Mouse (Mus musculus) testis, adult 2 months (tissue): ENCODE data around the gene Abracl. TPM values are rescaled to one million over a fixed set of nuclear protein-coding genes. Genes with fewer than 3 reads are reported as not detected.

ENCODE experiments used
- H3K27ac ChIP-seq: fragments of 200-500 bp; 2 replicates; pipeline ENCODE4 v1.5.1; 2012; ENCODE audit warnings: low read depth, low read length; ENCODE audit not compliant: control insufficient read depth, insufficient read depth
- H3K27me3 ChIP-seq: fragments of 200-500 bp; 2 replicates; pipeline ENCODE4 v1.6.1; 2012; ENCODE audit warnings: mild to moderate bottlenecking, low read length, moderate library complexity; ENCODE audit not compliant: control insufficient read depth, insufficient read depth
- H3K36me3 ChIP-seq: fragments of 200-500 bp; 2 replicates; pipeline ENCODE4 v1.6.1; 2012; ENCODE audit warnings: mild to moderate bottlenecking, low read length; ENCODE audit not compliant: control insufficient read depth, insufficient read depth
- H3K4me1 ChIP-seq: fragments of 200-500 bp; 2 replicates; pipeline ENCODE4 v1.6.1; 2012; ENCODE audit warnings: low read length; ENCODE audit not compliant: control insufficient read depth, insufficient read depth
- H3K4me3 ChIP-seq: fragments of 200-500 bp; 2 replicates; pipeline ENCODE4 v1.5.1; 2012; ENCODE audit warnings: low read depth, mild to moderate bottlenecking, low read length, moderate library complexity, mixed read lengths; ENCODE audit not compliant: control insufficient read depth
- CTCF ChIP-seq: fragments of 200-500 bp; IDR thresholded peaks from 2 replicates; pipeline ENCODE4 v1.5.1; 2012; ENCODE audit warnings: low read depth, mild to moderate bottlenecking, inconsistent platforms, low read length, moderate library complexity; ENCODE audit not compliant: control insufficient read depth, insufficient read depth, insufficient replicate concordance
- POLR2A ChIP-seq: fragments of 200-500 bp; IDR thresholded peaks from 2 replicates; pipeline ENCODE4 v1.6.1; 2012; ENCODE audit warnings: low read depth, mild to moderate bottlenecking, inconsistent platforms, low read length, moderate library complexity; ENCODE audit not compliant: control insufficient read depth
- polyA plus RNA-seq: library from polyadenylated mRNA; depleted of rRNA; stranded (reverse); fragments of >200 nt; gene quantifications from 2 replicates; pipeline ENCODE4 v1.2.3, GENCODE M21; 2012

Abracl gene
- polyA plus RNA-seq, 1 experiment = 6.9 TPM

GRCm38 (mm10) chr10:18055696-18056390, 32.8 kb upstream of the Abracl start, which contains the start of gene Reps1:
Reps1 (plus strand) TSS chr10:18055861.
- no peaks in the 10 kb centered on the region for H3K36me3 ChIP-seq
- peak within 1 kb of the TSS; percentile 76 for H3K27ac ChIP-seq
- no peaks in the 10 kb centered on the region for H3K27me3 ChIP-seq
- TF ChIP-seq CTCF = no peak
- no peak for TF ChIP-seq POLR2A
- peaks cover 2% of the 10 kb centered on the region; the same call in 1 of the 2 replicates for H3K4me1 ChIP-seq
- H3K4me3 ChIP-seq = peak within 1 kb of the TSS; percentile 87

- Histone ChIP-seq H3K27ac (peak overlapping the region; percentile 76; the same call in 1 of the 2 replicates), H3K4me1 (peaks cover 2% of the 10 kb centered on the region; the same call in 1 of the 2 replicates), H3K4me3 (peak overlapping the region; percentile 87), H3K27me3 (no peaks in the 10 kb centered on the region), H3K36me3 (no peaks in the 10 kb centered on the region)
- peak; percentile 69; the same call in 1 of the 2 replicates for TF ChIP-seq POLR2A
- peak; percentile 64; the same call in 1 of the 2 replicates for TF ChIP-seq CTCF
Observed at GRCm38 (mm10) chr10:18055009-18055695, 32.1 kb upstream of the Abracl start.

GRCm38 (mm10) chr10:18047380-18048146, 24.5 kb upstream of the Abracl start:
- H3K27ac ChIP-seq = no peak overlapping the region
- no peaks in the 10 kb centered on the region for H3K4me1 ChIP-seq
- no peaks in the 10 kb centered on the region for H3K36me3 ChIP-seq
- TF ChIP-seq POLR2A (no peak), CTCF (no peak)
- no peak overlapping the region for H3K4me3 ChIP-seq
- H3K27me3 ChIP-seq = no peaks in the 10 kb centered on the region

GRCm38 (mm10) chr10:18046380-18046779, 23.3 kb upstream of the Abracl start:
- Histone ChIP-seq H3K27me3 (no peaks in the 10 kb centered on the region), H3K4me1 (no peaks in the 10 kb centered on the region), H3K36me3 (no peaks in the 10 kb centered on the region), H3K4me3 (no peak overlapping the region), H3K27ac (no peak overlapping the region)
- TF ChIP-seq CTCF (no peak), POLR2A (no peak)

GRCm38 (mm10) chr10:18036849-18037248, 13.8 kb upstream of the Abracl start:
- Histone ChIP-seq H3K36me3 (no peaks in the 10 kb centered on the region), H3K4me3 (no peak overlapping the region), H3K27me3 (no peaks in the 10 kb centered on the region), H3K27ac (peak overlapping the region; percentile 11; the same call in 1 of the 2 replicates), H3K4me1 (peaks cover 5% of the 10 kb centered on the region; the same call in 1 of the 2 replicates)
- TF ChIP-seq CTCF (no peak), POLR2A (no peak)

GRCm38 (mm10) chr10:18034408-18034807, 11.3 kb upstream of the Abracl start:
- Histone ChIP-seq H3K36me3 (no peaks in the 10 kb centered on the region), H3K4me1 (no peaks in the 10 kb centered on the region), H3K4me3 (no peak overlapping the region), H3K27ac (no peak overlapping the region), H3K27me3 (no peaks in the 10 kb centered on the region)
- TF ChIP-seq CTCF (no peak), POLR2A (no peak)

GRCm38 (mm10) chr10:18022312-18022711, 776 bp downstream of the Abracl start:
- Histone ChIP-seq H3K4me3 (peak overlapping the region; percentile 85), H3K27me3 (no peaks in the 10 kb centered on the region), H3K36me3 (no peaks in the 10 kb centered on the region), H3K4me1 (peaks cover 2% of the 10 kb centered on the region), H3K27ac (peak overlapping the region; percentile 47)
- TF ChIP-seq CTCF (no peak), POLR2A (no peak)
